Mouse (Mus musculus) CD8-positive naive resting alpha-beta T cell, adult 2 months (primary cell): ENCODE measurements around the gene Gm45062.

Experiments
- DNase-seq, 2 experiments: peaks; one replicate each; pipeline ENCODE4 v3.0.0; 2022; ENCODE audit warnings: low read depth in 2 of 2, low spot score in 2 of 2

Gm45062 gene

DNA sequence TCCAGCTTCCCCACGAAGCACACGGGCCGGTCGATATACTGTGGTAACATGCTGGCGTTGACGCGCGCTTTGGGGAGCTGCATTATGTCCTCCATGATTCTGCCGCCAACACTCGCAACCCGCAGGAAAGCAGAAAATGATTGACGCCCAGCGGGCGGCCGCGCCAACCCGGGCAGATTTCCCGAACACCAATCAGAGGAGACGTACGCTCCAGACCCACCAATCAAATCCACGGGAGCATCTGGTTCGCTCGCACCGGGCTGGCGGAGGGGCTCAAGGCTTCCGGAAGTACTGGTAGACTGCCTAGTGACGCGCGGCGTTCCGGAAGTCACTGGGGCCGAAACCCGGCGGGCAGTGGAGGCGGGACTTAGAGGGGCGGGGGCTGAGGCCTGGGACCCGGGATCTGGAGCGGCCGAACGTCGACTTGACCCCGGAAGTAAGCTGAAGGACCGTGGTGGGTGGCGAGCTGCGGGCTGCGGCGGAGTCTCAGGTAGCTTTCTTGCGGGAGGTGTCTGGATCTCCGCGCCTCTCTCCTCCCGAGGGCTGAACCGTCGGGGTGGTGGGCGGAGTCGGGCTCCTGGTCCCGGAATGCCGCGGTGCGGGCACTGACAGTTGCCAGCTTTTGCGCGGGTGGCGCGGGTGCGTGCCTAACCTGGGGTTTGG is at the start of gene Gm45062, which contains the start of the genes Rpa3 and Umad1:
TSS of gene Gm45062 (plus strand) at position 447 of the 663 bp plus-strand sequence.
TSS of gene Rpa3 (minus strand) at position 170 of the 663 bp plus-strand sequence.
TSS of gene Umad1 (plus strand) at position 285 of the 663 bp plus-strand sequence.
- DNase-seq, result peak; percentile 92 to 94

DNA sequence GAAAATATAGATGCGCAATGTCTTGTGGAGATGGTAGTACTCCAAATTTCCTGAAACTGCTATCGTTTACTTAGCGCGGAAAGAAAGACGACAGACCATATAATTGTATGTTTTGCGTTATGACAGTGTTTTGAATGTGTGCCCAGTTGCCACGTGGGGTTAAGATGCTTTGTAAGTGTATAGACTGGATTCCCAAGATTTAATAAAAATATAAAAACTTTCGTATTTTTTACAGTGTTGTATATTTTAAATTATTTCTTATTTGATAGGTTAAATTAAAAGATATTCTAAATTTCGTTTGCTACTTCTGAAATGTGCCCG is 49.4 kb upstream of the Gm45062 start:
- no peak for DNase-seq

DNA sequence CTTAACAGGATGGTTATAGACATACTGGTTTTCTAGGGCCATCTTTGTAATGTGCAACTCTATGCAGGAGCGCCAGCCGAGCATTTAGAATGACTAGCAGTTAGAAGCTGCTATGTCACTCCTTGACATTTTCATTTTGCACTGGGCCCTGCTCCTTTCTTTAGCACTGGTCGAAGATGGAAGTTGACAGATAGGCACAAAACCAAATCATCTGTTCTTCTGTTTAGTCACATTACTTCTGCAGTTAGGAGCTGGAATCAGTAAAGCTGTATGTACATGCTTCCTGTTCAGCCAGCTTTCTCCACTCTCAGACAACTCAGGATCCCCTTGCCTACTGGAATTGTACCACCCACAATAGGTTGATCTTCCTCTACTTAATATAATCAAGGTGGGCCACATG is 48.6 kb upstream of the Gm45062 start:
- no peak for DNase-seq

DNA sequence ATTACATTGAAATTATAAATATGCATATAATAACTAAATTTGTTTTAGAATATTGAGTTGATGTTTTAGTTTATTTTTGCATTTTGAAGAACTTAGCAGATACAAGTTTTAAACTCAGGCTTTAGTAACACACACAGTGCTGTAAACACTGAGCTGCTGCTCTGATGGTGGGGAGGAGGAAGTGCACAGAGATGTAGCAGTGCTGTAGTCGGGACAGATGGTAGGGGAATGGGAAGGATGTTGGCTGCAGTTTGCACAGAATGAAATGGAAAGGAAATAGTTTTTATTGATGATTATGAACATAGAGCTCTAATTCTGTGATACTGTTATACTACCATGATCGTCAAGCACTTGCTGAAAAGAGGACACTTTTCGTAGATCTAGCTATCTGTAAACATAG is 32.2 kb upstream of the Gm45062 start:
- DNase-seq, result no peak

DNA sequence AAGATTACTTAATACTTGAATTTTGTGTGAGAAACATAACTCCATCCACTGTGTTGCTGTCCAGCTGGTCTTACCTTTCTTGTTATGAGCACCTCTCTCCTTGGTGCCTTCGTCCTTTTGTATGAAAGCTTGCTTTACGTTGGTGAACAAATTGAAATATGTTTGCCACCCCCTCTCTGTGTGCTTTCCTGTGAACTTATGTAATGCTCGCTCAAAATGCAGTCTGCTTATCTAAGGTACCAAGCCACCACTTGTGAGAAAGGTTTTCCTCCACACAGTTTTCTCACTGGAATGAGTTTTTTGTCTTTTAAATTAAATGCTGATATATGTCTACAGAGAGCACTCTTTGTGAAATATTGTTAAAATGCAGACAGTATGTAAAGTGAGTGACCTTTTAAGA is 30.7 kb upstream of the Gm45062 start:
- DNase-seq, result no peak

DNA sequence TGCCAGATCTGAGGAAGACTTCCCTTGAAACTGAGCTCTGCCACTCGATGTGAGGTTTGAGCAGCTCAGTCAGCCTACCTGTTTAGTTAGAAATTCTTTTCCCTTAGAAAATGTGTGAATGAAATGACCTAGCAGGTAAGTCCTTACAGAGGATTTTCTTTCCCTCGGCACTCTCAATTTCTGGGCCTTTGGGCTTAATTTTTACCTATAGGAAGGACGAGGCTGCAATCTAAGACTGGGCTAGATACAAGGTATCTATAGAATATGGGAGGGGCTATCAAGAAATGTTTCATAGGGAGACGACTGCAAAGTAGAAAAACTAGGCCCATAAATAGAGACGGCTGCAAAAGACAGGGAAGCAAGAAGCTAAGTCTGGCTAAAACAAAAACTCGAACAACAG is 934 bp upstream of the Gm45062 start:
- no peak for DNase-seq

GRCm38 (mm10) chr6:8259667-8260044 is 406 bp downstream of the Gm45062 start:
- DNase-seq, result no peak

- no peak for DNase-seq
Measured at GRCm38 (mm10) chr6:8271047-8271446, 11.8 kb downstream of the Gm45062 start.

GRCm38 (mm10) chr6:8274387-8275054 is 15.3 kb downstream of the Gm45062 start:
- DNase-seq, result peak; percentile 11 to 45

DNA sequence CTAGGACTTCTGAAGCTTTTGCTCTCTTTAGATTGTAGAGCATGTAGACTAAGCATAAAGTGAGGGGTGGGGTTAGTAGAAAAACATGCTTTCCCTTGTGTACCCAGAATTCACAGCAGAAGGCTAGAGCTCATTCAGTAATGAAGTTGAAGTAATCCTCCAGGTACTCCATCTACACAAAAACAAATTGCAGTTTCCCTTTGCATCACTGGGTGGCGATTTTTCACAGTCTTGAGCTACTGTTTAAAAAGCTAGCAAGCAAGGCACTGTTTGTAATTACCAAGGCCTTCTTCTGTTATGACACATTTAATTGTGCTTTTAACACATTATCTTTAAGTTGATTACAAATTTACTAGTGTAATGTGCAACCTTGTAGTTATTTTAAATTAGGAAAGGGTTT is 15.8 kb downstream of the Gm45062 start:
- peak; percentile 26 to 56 for DNase-seq

- no peak for DNase-seq
Measured at GRCm38 (mm10) chr6:8276431-8276830, 17.2 kb downstream of the Gm45062 start.

DNA sequence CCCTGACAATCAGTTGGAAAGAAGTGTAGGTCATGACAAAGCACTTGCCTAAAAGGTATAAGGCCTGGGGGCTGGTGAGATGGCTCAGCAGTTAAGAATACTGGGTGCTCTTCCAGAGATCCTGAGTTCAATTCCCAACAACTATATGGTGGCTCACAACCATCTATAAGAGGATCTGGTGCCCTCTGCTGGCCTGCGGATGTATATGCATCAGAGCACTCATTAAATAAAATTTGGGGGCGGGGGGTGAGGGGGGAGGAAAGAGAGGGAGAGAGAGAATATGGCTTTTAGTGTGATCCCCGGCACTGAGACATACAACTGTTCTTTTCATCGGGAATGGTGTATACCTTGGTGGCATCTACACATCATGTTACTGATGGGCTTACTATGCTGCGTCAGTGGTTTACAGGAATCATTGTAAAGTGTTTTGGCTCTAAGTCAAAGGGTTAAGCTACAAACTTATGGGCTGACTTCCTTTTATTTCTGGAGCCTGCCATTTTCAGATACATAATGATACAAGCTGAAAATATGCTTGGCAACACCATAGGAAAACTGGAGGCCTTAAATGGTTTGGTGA is 19.3 kb downstream of the Gm45062 start:
- DNase-seq, result peak; percentile 7 to 11

DNA sequence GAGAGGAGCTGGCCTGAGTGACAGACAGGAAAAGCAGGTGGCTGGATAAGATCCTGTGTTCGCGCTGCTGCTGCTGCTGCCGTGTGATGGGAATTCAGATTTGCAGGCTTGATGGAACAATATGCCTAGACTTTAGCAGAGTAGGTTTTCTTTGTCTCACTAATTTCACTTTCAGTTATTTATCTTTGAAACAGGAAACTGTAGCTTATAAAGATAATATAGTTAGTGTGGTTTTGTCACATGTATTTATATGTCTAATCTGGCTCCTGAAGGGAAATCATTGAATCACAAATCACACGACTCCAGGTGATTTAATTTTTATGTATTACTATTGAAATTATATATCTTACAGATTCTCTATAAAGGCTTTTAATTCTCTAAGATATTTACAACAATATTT is 24.0 kb downstream of the Gm45062 start:
- no peak for DNase-seq

DNA sequence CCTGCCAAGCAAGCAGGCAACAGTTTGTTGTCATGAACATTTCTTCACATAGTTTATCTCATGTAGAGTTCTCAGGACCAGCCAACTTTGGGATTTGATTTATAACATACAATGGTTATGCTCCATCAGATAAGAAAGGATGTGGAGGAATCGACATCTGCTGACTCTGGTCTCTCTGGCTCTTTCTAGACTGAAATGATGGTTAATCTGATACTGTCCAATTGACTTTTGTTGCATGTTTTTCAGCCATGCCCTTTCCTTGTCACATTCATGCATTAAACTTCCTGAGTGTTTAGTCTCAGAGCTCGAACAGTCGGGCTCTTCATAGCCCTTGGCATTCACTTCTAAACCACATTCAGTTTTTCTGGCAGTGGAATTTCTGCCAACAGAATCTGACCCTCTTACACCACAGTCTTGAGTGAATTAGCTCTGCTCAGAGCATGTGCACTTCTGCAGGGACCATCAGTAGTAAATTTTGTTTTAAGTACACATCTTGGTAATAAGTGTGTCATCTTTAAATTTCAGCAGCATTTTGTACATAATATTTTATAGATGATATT is 26.2 kb downstream of the Gm45062 start:
- DNase-seq, result no peak

- DNase-seq, result no peak
Measured at GRCm38 (mm10) chr6:8286146-8286545, 26.9 kb downstream of the Gm45062 start.

DNA sequence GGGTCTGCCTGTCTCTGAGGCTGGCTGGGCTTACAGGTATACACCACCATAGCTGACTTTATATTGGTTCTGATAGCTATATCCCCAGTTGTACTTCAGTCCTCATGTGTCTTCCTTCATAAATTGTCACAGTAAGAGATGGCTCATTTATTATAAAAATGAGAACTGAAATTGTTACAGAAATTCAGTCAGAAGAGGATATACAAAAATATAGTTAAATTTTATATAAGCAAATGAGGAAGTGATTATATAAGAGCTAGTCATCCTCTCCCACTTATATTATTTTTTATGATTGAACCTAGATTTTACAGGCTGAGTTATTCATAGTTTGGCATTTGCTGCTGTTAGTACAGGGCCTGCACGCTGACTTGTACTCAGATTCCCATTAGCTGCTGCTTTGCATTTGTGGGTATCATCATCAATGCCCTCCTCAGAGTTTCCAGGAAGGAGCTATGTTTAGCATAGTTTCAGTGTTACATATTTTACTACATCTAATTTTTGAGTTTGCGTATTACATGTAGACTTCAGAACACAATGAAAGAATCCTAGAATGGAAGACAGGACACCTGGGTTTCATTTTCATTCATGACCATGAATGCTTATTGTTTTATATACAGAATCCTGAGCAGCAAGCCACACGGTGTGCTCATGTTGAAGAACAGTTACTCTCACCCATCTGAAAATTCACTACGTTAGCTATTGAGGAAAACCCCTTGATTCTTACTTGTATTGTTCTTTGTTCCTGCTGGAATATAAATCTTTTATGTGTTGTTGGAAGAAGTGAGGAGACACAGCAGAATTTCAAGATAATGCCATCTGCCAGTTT is 29.7 kb downstream of the Gm45062 start:
- no peak for DNase-seq

GRCm38 (mm10) chr6:8294048-8294784 is 35.0 kb downstream of the Gm45062 start:
- DNase-seq, result no peak

GRCm38 (mm10) chr6:8299066-8299863 is 40.0 kb downstream of the Gm45062 start:
- DNase-seq, result no peak

DNA sequence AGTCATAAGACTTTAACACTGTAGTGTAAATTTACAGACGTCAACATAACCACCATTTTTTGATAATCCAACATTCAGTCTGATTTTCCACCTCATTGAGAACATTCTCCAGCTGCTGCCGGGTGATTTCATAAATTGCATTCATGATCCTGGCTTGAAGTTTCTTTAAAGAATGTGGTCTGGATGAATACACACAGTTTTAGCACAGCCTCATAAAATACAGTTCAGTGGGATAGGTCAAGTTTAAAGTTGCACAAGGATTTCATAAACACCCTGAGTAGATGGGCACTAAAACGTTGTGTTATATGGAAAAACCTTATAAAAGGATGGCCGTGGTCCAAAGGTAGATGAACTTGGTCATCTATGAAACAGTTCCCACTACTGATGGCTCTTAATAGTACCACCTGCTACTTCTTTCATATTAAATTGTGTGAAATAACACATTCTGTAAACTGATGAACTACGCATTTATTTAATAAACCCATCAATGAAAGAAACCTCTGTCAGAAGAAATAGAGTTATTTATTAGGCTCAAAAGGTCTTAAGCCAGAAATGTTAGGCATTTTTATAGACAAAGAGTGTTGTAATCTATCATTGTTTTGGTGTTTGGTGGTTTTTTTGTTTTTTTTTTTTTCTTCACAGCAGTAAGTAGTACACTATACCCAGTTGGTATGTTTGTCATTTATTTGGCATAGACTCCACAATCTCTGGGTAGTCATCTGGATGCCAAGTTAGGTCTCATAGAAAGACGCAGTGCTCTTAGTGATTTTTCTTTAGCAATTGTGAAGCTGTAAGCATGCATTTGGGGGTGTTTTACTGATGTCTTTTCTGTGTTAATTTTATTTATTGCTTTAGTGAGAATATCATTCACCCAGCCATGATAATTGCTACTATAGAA is 48.9 kb downstream of the Gm45062 start:
- DNase-seq, result no peak
